21 mouse cellular contexts compared by ENCODE assay signal in the genomic region with DNA sequence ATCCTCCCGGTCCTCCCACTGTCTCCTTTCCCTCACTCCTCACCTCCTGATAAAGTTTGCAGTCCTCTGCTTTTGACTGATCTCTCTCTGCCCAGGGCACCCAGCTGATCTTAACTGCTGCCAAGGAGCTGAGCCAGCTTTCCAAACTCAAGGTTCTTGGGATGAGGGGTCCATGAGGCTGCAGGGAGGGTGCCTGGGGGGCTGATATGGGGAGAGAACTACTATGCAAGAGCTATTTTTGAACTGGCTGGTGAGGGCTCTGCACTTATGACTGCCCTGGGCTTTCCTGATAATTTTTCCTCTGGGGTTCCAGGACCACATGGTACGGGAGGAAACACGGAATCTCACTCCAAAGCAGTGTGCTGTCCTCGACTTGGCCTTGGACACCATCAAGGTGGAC.
"Had no signal": no experiment of that assay in that cellular context is flagged by ENCODE, and none has a peak within 500 bp of the region (broad histone marks: within the 10 kb centered on the region; RNA-seq: fewer than 3 reads in every experiment).

No protein-coding gene starts in this region.

- DNase-seq: kidney, postnatal 25 days; layer of hippocampus, adult 9-11 months; liver; lung, adult 18-20 months; lung, postnatal 10 days; lung, postnatal 36 days; midbrain, embryonic 14.5 days; thymus, adult 18-20 months; thymus, postnatal 36 days had no signal

- H3K4me1 ChIP-seq: liver, embryonic 12.5 days; liver, embryonic 15.5 days; neural tube, embryonic 12.5 days; neural tube, embryonic 15.5 days had no signal

- H3K4me3 ChIP-seq: layer of hippocampus, adult 2 months; limb, embryonic 10.5 days; limb, embryonic 13.5 days; liver, embryonic 12.5 days; liver, embryonic 15.5 days; lung, embryonic 15.5 days; megakaryocyte, embryonic 14.5 days; neural tube, embryonic 12.5 days; neural tube, embryonic 15.5 days had no signal

- H3K9me3 ChIP-seq: limb, embryonic 10.5 days; limb, embryonic 13.5 days; liver, embryonic 12.5 days; liver, embryonic 15.5 days; lung, embryonic 15.5 days; megakaryocyte, embryonic 14.5 days; neural tube, embryonic 12.5 days; neural tube, embryonic 15.5 days had no signal

- H3K9ac ChIP-seq: limb, embryonic 13.5 days; liver, embryonic 12.5 days; liver, embryonic 15.5 days; lung, embryonic 15.5 days; neural tube, embryonic 12.5 days; neural tube, embryonic 15.5 days had no signal

- H3K27me3 ChIP-seq: limb, embryonic 13.5 days; liver, embryonic 12.5 days; liver, embryonic 15.5 days; lung, embryonic 15.5 days; neural tube, embryonic 12.5 days; neural tube, embryonic 15.5 days had no signal

- ATAC-seq: liver, embryonic 12.5 days had no signal

- H3K4me2 ChIP-seq: limb, embryonic 13.5 days; liver, embryonic 12.5 days; liver, embryonic 15.5 days; lung, embryonic 15.5 days; midbrain, embryonic 11.5 days; neural tube, embryonic 12.5 days; neural tube, embryonic 15.5 days had no signal

- H3K36me3 ChIP-seq: limb, embryonic 10.5 days; limb, embryonic 13.5 days; liver, embryonic 12.5 days; liver, embryonic 15.5 days; lung, embryonic 15.5 days had no signal

- H3K27ac ChIP-seq: kidney, postnatal 0 days; layer of hippocampus, adult 2 months; limb, embryonic 10.5 days; limb, embryonic 13.5 days; liver, embryonic 12.5 days; liver, embryonic 15.5 days; lung, embryonic 15.5 days; neural tube, embryonic 12.5 days; neural tube, embryonic 15.5 days; stomach, postnatal 0 days had no signal
